Mouse (Mus musculus) cortical plate, adult 2 months (tissue): ENCODE measurements around the gene Cd37. TPM values are rescaled to one million over a fixed set of nuclear protein-coding genes. Genes with fewer than 3 reads are reported as not detected.
"Not testable (repeated sequence)": the region's sequence is repeated elsewhere in the genome, so short reads cannot be mapped to it uniquely, and the experiment has no call there.

Experiments used
- H3K27ac ChIP-seq: fragments of 200-500 bp; 2 replicates; pipeline ENCODE4 v1.5.1; 2012; ENCODE audit warnings: low read length, control low read depth, inconsistent platforms; ENCODE audit not compliant: insufficient read depth
- H3K4me1 ChIP-seq: fragments of 200-500 bp; 2 replicates; pipeline ENCODE4 v1.6.1; 2011; ENCODE audit warnings: low read length; ENCODE audit not compliant: control insufficient read depth, insufficient read depth
- H3K4me3 ChIP-seq: fragments of 200-500 bp; 2 replicates; pipeline ENCODE4 v1.5.1; 2011; ENCODE audit warnings: mild to moderate bottlenecking, low read length, control low read depth; ENCODE audit not compliant: insufficient read depth
- CTCF ChIP-seq: fragments of 200-500 bp; IDR thresholded peaks from 2 replicates; pipeline ENCODE4 v1.5.1; 2011; ENCODE audit warnings: mild to moderate bottlenecking, control low read depth, low read length; ENCODE audit not compliant: insufficient read depth; ENCODE audit errors: extremely low read depth
- POLR2A ChIP-seq: fragments of 200-500 bp; IDR thresholded peaks from 2 replicates; pipeline ENCODE4 v1.6.1; 2011; ENCODE audit warnings: mild to moderate bottlenecking, low read length, control low read depth; ENCODE audit not compliant: insufficient read depth; ENCODE audit errors: extremely low read depth
- polyA plus RNA-seq: library from polyadenylated mRNA; depleted of rRNA; stranded (reverse); fragments of >200 nt; gene quantifications from 2 replicates; pipeline ENCODE4 v1.2.3, GENCODE M21; 2012

Gene Cd37
- polyA plus RNA-seq, 1 experiment, result 11.9 TPM

- Histone ChIP-seq H3K4me1 (peaks cover 8% of the 10 kb centered on the region), H3K4me3 (no peak overlapping the region), H3K27ac (no peak overlapping the region)
- no peak for TF ChIP-seq POLR2A
- no peak for TF ChIP-seq CTCF
These were observed 20.4 kb upstream of the Cd37 start for GRCm38 (mm10) chr7:45259281-45259680.

GRCm38 (mm10) chr7:45257063-45257840 lies 18.3 kb upstream of the Cd37 start:
- TF ChIP-seq POLR2A (no peak), CTCF (no peak)
- H3K4me3 ChIP-seq, result no peak overlapping the region
- peak overlapping the region; percentile 36; the same call in 1 of the 2 replicates for H3K27ac ChIP-seq

GRCm38 (mm10) chr7:45255822-45256221 lies 16.9 kb upstream of the Cd37 start:
- not testable (repeated sequence) for H3K27ac ChIP-seq, H3K4me1 ChIP-seq, H3K4me3 ChIP-seq

More at GRCm38 (mm10) chr7:45257063-45257840, 18.3 kb upstream of the Cd37 start:
- peaks cover 5% of the 10 kb centered on the region for H3K4me1 ChIP-seq

- peaks cover 4% of the 10 kb centered on the region; the same call in 1 of the 2 replicates for H3K4me1 ChIP-seq
These were observed 14.9 kb upstream of the Cd37 start for GRCm38 (mm10) chr7:45253806-45254205.

GRCm38 (mm10) chr7:45247666-45248065 lies 8.8 kb upstream of the Cd37 start:
- H3K27ac ChIP-seq, result no peak overlapping the region
- TF ChIP-seq CTCF (no peak), POLR2A (no peak)
- no peak overlapping the region for H3K4me3 ChIP-seq
- no peaks in the 10 kb centered on the region for H3K4me1 ChIP-seq

More at GRCm38 (mm10) chr7:45253806-45254205, 14.9 kb upstream of the Cd37 start:
- TF ChIP-seq POLR2A (no peak), CTCF (no peak)
- no peak overlapping the region for H3K4me3 ChIP-seq
- no peak overlapping the region for H3K27ac ChIP-seq

- Histone ChIP-seq H3K4me3 (no peak overlapping the region), H3K27ac (no peak overlapping the region), H3K4me1 (no peaks in the 10 kb centered on the region)
- TF ChIP-seq POLR2A, result no peak
- no peak for TF ChIP-seq CTCF
These were observed 2.5 kb upstream of the Cd37 start for GRCm38 (mm10) chr7:45241389-45241749.

GRCm38 (mm10) chr7:45240633-45241388 lies 1.9 kb upstream of the Cd37 start, which contains the start of gene Slc6a16:
Gene Slc6a16 (plus strand): TSS chr7:45241085.
- H3K27ac ChIP-seq, result no peak within 1 kb of the TSS
- no peak for TF ChIP-seq POLR2A
- no peak for TF ChIP-seq CTCF
- H3K4me3 ChIP-seq, result no peak within 1 kb of the TSS
- H3K4me1 ChIP-seq, result no peaks in the 10 kb centered on the region

GRCm38 (mm10) chr7:45240109-45240508 lies 1.2 kb upstream of the Cd37 start:
- Histone ChIP-seq H3K27ac (no peak overlapping the region), H3K4me1 (no peaks in the 10 kb centered on the region), H3K4me3 (no peak overlapping the region)
- TF ChIP-seq POLR2A (no peak), CTCF (no peak)

- peaks cover 2% of the 10 kb centered on the region; the same call in 1 of the 2 replicates for H3K4me1 ChIP-seq
- TF ChIP-seq CTCF, result no peak
- TF ChIP-seq POLR2A, result no peak
- H3K27ac ChIP-seq, result no peak overlapping the region
- H3K4me3 ChIP-seq, result no peak overlapping the region
These were observed 892 bp downstream of the Cd37 start for GRCm38 (mm10) chr7:45237747-45238699.
